Mouse (Mus musculus): ENCODE measurements around the gene Ndufs2.

GRCm38 (mm10) chr1:171240911-171241310 lies 10.3 kb downstream of the Ndufs2 start:
- no peak for TF ChIP-seq CTCF (IDR thresholded peaks at IDR 0.05; ENCODE audit: low read depth)
- TF ChIP-seq EP300 (optimal IDR thresholded peaks at IDR 0.05): no peak

Data from stomach, postnatal 0 days (tissue).